Mouse (Mus musculus): ENCODE results near the gene Dyrk4. TPM values are rescaled to one million over a fixed set of nuclear protein-coding genes. Genes with fewer than 3 reads are reported as not detected.

Dyrk4 gene
- total RNA-seq, 2 experiments from 2014 or later = not detected

- intact Hi-C loops (cut with DNase I) = no loop called here
- no peak for DNase-seq
These were observed 85.0 kb downstream of the Dyrk4 start for GRCm38 (mm10) chr6:126836628-126837027.

Other genes starting within 250 kb of the Dyrk4 start
- 10 to 100 TPM; 59.1 to 60.9 TPM for gene Kcna6, start 181.2 kb downstream of the Dyrk4 start, total RNA-seq (2021)
- gene Ndufa9, start 72.7 kb downstream of the Dyrk4 start, total RNA-seq (2021) = 100 to 1,000 TPM; 119 to 121 TPM
- gene Akap3, start 68.7 kb downstream of the Dyrk4 start, total RNA-seq (2021) = under 1 TPM; 0.12 to 0.30 TPM
- 1 to 10 TPM; 6.8 to 8.1 TPM for gene Rad51ap1, start 17.7 kb upstream of the Dyrk4 start, total RNA-seq (2021)
- 10 to 100 TPM; 44.1 to 55.6 TPM for gene D6Wsu163e, start 18.1 kb upstream of the Dyrk4 start, total RNA-seq (2021)
- gene Fgf6, start 93.7 kb upstream of the Dyrk4 start, total RNA-seq (2021) = not detected
- gene Fgf23, start 151.1 kb upstream of the Dyrk4 start, total RNA-seq (2021) = under 1 TPM; 0.38 to 0.54 TPM
- gene Tigar, start 187.7 kb upstream of the Dyrk4 start, total RNA-seq (2021) = 10 to 100 TPM; 16.4 to 18.6 TPM
- gene Ccnd2, start 230.4 kb upstream of the Dyrk4 start, total RNA-seq (2021) = 100 to 1,000 TPM; 139 to 147 TPM